Mouse (Mus musculus): ENCODE results near the gene Cpa1.
A peak's percentile ranks its signal among the peaks of the same experiment; 100 is the strongest.

Gene Cpa1

DNA sequence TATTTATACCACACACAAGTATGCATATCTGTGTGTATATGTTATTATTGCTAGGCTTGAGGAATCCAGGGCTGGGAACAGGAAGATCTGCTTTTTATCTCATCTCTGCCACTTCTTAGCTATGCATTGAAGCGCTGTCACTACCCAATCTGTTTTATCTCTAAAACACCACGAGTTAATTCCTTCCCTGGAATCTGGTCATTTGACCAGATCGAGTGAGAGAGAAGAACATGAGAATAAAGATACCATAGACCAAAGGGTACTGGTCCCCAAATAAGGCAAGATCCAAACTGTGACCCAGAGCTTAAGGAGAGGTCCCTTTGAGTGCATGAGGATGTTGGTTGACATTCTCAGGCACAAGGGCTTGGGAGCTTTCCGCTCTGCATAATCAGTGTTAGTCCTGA is 17.0 kb upstream of the Cpa1 start:
- DNase-seq, result no peak

DNA sequence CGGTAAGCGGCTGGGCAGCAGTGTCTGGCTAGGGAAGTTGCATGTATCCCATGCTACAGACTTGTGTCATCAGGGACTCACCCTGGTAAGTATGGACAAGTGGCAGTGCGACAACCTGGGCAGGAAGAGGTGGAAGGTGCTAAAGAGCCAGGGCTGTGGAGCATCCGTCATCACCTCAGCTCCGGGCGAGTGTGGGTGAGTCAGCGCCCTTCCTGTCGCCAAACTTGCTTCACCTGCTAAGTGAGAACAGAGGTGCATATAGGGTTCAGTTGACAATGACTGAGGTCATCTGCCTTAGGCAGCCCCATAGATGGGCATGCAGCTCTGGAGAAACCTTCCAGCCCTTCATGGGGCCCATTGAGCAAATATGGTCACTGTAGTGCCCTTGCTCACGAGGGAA is 14.3 kb upstream of the Cpa1 start:
- DNase-seq, result no peak

DNA sequence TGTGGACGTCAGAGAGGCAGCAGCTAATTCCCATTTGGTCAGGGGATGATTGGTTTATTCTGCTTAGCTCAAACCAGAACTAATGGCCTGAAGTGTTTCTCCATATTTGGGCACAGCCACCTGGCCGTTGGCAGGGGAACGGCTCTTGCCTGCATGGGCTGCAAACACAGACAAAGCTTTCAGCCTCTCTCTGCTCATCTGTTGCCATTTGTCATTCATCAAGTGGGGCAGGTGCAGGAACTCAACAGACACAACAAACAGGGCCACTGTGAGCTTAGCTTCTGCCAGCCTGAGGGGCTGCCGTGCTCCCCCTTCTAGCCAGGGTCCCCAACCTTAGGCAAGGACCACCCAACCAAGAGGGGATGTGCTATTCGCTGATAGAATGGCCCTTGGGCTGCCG is 10.9 kb upstream of the Cpa1 start:
- DNase-seq, result no peak

DNA sequence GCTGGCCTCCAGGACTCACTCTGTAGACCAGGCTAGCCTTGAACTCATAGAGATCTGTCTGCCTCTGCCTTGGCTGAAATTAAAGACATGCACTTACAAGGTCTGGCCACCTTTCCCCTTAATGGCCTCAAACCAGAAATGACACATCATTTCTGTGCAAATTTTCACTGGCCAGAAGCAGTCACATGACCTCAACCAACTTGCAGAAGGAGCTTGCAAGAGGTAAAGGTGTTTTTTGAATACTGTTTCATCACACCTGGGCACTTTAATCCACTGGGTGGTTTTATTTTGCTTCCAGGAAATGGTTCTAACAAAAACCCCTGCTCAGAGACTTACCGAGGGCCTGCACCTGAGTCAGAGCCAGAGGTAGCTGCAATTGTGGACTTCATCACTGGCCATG is 9.0 kb upstream of the Cpa1 start:
- no peak for DNase-seq

DNA sequence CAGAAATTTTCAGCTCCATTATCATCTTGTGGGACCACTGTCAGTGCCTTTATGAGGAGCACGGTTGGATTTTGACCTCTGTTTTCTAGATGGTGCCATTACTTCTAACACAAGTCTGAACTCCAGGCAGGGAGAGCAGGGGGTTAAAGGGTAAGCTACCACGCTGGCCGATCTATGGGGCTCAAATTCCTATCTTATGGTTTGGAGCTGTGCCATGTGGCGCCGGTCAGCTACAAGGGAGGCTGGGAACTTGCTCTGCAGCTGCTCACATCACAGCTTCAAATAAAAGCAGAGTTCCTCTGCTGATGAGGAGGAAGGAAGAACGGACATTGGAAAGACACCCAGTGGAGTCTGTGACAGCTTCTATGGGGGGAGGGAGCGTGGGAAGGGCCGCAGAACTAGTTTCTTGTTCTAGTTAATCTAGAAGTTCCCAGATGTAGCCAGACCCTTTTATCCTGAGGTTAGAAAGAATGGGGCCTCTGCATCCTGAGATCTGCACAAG is 3.6 kb upstream of the Cpa1 start:
- DNase-seq, result no peak

DNA sequence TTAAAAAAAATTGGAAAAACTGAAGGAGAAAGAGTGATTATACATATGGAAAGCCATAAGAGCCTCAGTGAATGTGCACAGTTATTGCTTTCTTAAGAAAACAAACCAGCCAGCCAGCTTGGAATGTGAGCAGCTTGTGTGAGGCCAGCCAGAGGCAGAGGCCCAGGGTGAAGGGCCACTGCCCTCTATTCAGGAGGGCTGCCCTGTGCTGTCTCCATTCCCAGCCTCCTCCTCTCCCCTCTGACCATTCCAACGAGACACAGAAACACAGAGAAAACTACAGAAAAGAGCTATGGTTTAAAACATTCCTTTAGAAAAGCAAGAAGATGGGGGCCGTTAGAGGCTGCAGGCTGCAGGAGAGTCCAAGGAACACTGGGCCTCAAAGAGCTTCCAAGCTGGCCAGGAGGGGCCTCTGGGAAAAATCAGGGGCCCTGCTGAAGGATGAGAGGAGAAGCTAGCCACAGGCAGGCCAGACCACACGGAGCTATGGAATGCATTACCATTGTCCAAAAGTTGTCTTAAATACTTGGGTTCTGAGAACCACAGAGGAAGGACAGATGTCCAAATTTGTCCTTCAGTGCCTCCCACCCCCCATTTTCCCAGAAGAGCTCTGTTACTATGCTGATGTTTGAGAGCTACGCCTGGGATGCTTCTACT is 2.7 kb upstream of the Cpa1 start:
- DNase-seq, result no peak

DNA sequence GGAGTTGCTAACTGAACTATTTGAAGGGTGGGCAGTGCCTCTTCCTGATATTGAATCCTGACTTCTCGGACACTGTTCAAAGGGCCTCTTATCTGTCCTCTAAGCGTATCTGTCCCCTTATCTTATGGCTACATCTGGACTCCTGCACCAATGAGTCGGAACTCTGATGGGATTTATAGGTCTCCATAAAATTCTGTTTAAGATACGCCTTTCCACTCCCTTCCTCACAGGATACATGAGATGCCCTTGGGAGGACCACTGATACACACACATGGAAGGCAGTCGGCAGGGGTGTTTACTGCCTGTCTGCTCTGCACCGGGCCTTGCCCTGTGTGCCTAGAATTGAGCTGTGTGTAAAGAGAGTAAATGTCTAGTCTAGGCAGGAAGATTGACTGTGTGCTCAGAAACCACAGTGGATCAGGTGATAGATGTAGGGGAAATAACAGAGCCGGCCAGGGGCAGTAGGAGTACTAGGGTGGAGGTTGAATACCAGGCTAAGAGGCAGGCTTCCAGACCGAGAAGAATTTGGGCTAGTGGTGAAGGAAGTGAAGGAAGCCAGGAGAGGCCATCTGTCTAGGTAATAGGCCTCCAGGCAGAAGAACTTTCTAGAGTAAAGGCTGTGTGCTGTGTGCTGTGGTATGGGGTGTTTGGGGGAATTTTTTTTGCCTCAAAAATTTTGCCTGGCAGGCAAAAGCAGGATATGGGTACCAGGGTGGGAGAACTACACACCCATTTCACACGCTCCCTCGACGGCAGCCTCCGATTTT is 4.9 kb downstream of the Cpa1 start:
- no peak for DNase-seq

DNA sequence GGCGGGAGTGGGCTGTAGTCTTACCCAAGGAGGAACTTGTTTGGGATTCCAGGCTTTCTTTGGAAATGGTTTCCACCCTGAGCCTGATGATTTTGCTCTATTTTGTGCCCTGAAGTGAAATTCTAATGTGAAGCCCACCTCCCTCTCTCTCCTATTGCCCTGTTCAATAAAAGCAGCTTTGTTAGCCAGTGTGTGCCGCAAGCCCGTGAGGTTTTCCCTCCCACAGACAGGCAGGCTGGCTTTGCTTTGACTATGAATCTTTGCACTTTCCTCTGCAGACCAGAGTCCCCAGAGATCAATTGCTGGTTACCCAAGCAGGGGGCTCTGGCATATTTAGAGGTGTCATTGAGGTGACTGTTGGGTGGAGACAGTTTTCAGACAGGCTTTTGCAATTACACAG is 5.4 kb downstream of the Cpa1 start:
- no peak for DNase-seq

DNA sequence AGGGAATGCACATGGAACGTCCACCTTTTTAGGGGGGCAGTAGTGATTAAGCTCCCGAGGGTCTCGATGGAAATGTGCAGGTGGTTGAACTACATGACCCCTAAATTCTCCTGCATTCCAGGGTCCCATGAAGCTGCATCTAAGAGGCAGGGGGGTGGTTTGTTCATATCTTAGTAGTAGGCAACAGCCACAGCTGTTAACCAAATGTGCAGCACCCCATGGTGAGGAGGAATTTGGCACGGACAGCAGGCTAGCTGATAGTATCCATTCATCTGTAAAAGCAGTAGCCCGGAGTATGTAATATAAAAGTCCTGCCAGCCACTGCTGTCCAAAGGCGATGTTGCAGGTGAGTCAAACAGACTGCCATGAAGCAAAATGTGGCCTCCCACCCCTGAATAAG is 6.4 kb downstream of the Cpa1 start:
- DNase-seq, result no peak

DNA sequence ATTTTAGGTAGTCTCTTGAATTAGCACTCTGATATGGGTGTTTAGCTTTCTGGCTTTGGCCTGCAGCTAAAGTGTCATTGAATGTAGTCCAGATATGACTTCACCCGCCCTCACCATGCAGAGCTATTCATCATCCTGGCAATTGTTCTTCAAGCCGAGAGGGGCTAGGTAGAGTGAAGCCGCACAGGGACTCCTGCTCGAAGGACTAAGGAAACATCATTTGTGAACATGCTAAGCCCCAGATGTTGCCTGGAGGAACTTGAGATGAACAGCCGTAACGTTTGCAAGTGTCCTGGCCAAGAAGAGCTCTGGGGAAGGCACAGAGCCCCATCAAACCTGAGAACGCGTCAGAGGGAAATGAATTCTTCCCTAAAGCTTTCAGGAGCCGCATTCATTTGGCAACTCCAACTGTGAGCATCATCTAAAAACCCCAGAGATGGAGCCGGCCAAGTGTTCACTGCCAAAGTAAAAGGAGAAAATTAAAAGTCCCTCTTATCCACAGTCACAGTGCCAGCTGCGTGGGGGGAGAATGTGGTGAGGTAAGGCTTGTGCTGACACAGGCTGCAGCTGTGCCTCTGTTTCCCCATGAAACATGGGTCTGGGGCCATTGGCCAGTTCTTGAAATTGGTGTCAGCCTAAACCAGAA is 10.8 kb downstream of the Cpa1 start:
- DNase-seq, result no peak

DNA sequence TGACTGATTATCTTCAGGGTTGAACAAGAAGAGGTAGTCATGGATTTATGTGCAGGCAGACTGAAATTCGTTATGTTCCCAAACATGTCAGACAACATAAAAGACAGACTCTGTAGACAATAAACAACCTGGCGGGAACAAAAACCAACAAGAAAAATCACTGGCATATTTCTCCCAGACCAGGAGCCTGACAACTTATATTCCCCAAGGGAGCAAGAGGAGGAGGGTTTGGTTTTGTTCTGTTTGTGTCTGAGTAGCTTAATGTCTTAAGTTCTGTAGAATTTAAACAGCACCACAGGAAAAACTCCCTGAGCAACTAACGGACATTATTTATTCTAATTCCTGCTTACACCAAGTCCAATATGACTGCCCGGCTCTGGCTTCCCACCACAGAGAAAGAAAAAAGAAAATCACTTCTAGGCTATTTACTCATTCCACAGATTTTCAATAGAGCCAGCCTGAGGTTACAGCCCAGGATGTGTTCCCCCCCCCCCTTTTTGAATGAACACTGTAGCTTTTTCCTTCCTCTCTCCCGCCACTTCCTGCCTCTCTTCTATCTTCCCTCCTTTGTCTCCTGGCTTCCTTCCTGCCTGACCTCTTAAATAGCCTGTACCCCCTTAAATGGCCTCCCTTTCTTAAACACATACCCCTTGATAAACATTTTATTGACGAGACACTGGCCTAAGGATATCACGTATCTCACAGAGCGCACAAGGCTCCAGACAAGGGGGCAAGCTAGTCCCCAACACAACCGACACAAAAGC is 13.6 kb downstream of the Cpa1 start:
- DNase-seq, result no peak

DNA sequence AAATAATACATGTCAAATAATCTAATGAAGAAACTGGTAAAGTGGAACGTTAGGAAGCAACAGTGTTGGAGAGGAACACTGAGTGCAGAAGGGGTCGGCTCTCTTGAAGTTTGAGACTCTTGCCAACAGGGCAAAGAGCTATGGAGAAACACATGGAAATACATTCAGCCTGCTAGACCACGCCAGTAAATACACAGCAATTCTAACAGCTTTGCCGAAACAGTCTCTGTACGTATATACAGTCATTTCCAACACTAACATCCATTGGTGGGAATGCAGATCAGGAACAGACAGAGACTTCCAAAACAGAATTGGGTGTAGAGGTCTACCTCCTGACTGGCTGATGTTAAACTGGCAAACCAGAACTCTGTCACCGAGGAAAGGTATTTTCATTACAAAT is 14.5 kb downstream of the Cpa1 start:
- DNase-seq, result no peak

DNA sequence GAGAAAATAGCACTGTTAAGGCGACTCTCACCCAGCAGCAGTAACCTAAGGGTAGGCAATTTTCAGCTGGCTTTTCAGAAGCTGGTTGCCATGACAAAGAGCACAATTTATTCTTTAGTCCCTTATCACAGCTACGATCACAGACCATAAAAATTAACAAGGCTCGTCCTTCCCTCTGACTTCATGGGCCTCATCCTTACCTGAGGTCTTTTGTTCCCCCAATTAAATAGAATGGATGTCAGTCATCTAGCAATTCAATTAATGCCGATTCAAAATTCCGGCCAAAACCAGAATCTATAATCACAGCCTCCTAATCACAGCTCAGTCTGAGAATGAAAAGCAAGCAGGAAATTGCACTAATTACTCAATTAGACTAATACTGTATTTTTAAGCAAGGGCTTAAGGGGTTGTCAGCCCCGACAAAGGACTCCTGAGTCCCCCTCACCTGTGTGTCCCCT is 15.4 kb downstream of the Cpa1 start:
- DNase-seq, result no peak

DNA sequence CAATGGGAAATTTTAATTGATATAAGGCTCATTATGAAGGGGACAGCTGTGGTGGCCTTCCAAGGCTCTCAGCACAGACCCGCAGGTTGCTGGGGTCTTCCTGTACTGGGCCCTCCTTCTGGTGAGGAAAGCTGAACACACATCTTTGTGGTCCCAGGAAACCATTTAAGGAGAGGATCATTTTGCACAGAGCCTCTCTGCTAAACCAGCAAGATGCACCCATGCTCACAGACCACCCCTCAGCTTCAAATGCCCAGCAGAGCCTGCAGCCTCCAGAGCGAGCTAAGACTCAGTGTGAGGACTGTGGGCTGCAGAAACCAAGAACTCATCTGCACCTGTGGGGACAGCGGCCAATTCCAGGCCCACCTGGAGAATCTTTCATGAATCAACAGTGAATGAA is 15.9 kb downstream of the Cpa1 start:
- no peak for DNase-seq

DNA sequence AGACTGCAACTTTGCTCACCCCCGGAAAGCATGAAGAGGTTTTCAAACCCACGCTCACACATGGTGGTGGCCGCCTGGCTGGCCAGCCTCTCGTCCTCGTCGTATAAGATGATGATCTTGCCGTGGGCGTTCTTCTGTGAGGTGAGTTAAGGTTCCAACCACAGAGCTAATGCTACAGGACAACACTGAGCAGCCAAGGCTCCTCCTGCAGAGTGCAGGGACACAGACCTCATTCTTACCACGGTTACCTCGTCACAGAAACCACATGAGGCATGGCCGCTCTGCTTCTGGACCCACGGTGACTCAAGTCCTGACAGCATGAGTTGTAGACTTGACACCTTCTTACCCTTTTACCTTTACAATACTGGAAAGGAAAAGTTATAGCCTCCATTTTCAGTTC is 18.3 kb downstream of the Cpa1 start:
- no peak for DNase-seq

DNA sequence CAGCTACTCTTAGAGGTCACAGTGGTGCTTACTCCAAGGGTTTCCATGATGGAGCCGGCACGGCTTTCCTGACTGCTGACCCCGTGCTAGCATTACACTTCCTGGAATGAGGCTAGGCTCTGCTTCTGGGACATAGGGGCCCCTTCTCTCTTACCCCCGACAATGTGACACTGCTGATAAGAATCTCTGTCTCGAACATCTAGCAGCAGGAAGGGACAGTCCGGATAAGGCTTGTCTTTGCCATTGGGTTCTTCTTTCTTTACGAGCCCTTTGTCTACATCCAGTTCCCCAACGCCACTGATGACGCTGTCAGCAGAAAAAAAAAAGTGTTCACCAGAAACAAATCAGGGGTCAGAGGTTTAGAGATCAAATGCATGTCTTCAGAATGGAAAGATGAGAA is 19.6 kb downstream of the Cpa1 start:
- no peak for DNase-seq

DNA sequence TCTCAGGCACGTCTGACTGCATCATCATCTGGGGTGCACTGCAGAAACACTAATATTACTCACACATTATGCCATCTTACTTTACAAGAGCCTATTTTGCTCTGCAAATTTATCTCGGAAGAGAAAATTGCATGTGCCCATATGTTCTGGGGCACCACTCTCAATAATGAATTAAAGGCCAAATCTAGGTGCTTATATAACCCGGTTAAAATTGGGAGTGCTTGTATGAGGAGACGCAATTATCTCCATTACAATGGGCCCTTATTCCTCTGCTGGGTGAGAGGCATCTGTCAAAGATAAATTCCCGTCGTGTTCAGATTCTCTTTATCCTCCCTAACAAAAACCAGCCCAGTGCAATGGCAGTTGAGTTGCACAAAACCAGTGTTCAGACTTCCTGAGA is 25.8 kb downstream of the Cpa1 start:
- no peak for DNase-seq

DNA sequence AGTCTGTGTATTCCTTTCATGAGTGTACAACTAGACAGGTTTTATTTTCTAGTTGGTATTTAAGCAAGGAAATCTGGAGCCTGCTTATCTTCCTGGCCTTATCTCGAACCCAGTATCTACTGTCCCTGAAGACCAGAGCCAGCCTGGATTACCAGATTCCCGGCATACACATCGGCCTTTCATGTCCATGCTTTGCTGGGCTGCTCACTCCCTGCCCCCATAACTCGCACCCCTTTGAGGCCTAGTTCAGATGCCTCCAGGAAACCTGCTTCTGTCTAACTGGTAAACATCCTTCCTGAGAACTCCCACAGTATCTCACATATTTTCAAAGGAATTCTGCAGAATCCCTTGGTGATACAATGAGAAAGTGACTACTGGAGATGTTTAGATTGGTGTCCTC is 26.3 kb downstream of the Cpa1 start:
- DNase-seq, result no peak

DNA sequence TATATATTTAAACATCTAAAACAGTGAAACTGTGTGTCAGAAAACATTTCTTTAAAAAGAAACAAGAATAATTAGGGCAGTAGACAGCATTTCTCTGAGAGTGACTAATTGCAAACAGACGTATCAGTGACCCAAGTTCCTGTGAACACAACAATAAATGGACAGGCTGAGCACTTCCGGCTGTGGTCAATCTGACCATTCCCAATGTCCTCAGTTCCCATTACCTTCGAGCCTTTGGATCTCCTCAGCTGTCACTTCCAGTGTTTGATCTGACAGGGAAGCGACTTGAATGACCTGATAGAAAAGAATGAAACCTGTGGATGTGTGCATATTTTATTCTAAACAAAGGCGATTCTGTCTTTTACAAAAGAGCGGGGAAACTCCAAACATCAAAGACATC is 27.0 kb downstream of the Cpa1 start:
- DNase-seq, result no peak

DNA sequence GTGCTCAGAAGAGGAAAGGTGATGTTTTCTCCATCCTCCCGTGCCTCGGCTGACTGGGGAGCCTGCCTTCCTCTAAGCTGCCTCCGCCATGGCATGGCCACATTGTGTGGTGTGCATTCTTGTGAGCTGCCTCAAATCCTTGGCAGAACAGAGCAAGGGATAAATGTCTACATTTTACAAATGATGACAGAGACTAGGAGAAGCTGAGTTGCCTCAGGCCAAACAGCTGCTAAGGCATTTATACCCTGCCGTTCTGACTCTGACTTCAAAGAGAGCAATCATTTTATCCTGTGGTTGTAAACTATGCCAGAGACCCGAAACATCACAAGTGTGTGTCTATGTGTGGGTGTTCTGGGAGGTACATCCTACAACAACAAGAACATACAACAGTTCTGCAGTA is 28.6 kb downstream of the Cpa1 start:
- DNase-seq, result no peak

DNA sequence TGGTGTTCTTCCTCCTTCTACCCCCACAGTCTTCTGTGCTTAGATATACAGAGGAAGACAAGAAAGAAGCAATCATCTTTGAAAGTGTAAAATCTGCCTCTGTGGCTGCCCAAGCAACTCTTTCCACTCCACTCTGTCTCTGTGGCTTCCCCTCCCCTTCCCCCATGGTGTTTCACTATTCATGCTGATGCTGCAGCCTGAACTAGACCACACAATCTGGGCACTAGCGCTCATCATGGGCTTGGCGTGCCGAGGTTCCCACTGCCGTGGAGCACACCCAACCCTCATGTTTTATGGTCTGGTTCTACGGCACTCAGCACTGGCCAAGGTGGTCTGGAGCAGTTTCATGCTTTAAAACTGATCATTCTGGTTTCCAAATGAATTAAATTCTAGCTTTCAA is 32.7 kb downstream of the Cpa1 start:
- no peak for DNase-seq

DNA sequence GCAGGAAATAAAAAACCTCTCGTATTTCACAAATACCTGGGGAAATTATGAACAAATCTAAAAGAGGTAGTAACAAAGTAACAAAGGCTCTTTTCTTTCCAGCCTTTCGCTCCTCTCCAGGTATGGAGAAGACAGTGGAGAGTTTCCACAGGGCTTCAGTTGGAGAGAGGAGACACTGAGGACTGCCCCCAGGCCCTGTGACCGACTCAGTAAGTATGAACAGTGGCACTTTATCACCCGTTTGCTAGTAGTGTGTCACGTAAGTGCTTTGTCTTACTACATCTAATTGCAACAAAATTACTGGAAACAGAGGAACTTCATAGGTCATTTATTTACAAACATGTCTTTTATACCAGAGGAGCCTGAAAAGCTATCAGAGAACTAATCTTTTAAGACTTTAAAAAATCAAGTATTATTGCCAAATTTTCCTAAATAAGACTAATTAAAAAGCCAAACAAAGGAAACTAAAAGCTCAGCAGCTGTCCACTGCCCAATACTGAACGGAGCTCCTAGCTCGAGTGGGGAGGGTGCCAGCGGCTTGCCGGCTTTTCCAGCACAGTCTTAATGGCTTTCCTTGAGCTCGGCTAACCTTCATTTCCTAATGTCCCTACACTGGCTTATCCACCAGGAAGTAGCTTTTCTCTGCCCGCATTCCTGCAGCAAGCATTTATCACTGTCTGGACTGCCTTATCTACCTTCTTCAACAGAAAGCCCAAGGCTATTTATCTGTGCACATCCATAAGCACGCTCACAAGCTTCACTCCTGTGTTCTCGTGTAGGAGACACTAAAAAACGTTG is 34.9 kb downstream of the Cpa1 start:
- DNase-seq, result peak; percentile 23 to 48
